Mouse (Mus musculus): ENCODE measurements around the gene Bcl2. TPM values are rescaled to one million over a fixed set of nuclear protein-coding genes. Genes with fewer than 3 reads are reported as not detected.

Bcl2 gene
- polyA plus RNA-seq, 1 experiment from 2014 or later: 19.2 TPM

GRCm38 (mm10) chr1:106707036-106707880 is 6.8 kb downstream of the Bcl2 start:
- no peak overlapping the region for H3K4me2 ChIP-seq (replicated peaks; ENCODE audit: low read depth, low read length)
- ATAC-seq (ENCODE audit: insufficient number of reproducible peaks, insufficient read depth, low FRiP score, low read depth): no peak
- no peak overlapping the region for H3K9ac ChIP-seq (replicated peaks; ENCODE audit: low read depth, low read length)
- no peaks in the 10 kb centered on the region for H3K27me3 ChIP-seq (ENCODE audit: control insufficient read depth, insufficient read depth, low read length)
- H3K36me3 ChIP-seq (ENCODE audit: control insufficient read depth, insufficient read depth, low read length): no peaks in the 10 kb centered on the region
- H3K4me3 ChIP-seq (ENCODE audit: low read depth, low read length): no peak overlapping the region
- H3K4me1 ChIP-seq (ENCODE audit: control insufficient read depth, insufficient read depth, low read length): peaks cover 14% of the 10 kb centered on the region; the same call in 1 of the 2 replicates
- H3K27ac ChIP-seq (ENCODE audit: low read length): no peak overlapping the region
- H3K9me3 ChIP-seq (ENCODE audit: control insufficient read depth, low read depth, low read length): no peaks in the 10 kb centered on the region
- 77% methylated on average over 6 of the region's 6 CpGs for WGBS

DNA sequence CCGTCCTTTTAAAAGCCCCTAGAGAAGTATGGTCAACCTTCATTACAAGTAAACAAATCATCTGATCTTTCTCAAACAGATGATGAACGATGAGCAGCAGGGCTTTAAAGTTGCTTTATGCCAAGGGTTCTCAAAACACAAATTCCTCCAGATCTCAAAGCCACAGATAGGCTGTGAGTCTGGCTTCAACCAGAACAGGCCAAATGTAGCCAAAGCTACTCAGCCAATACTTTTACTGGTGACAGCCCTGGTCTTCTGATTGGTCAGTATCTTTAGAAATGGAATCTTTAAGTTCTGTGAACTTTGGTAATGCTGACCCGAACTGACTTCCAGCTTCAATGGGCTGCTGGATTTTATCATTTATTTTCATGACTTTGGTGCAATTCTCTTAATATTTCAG is 10.9 kb downstream of the Bcl2 start:
- H3K9ac ChIP-seq (replicated peaks; ENCODE audit: low read depth, low read length): no peak overlapping the region
- no peaks in the 10 kb centered on the region for H3K27me3 ChIP-seq (ENCODE audit: control insufficient read depth, insufficient read depth, low read length)
- no peak overlapping the region for H3K27ac ChIP-seq (ENCODE audit: low read length)
- WGBS: 47% methylated on average over 3 of the region's 3 CpGs
- H3K9me3 ChIP-seq (ENCODE audit: control insufficient read depth, low read depth, low read length): no peaks in the 10 kb centered on the region
- no peaks in the 10 kb centered on the region for H3K36me3 ChIP-seq (ENCODE audit: control insufficient read depth, insufficient read depth, low read length)
- ATAC-seq (ENCODE audit: insufficient number of reproducible peaks, insufficient read depth, low FRiP score, low read depth): no peak
- H3K4me1 ChIP-seq (ENCODE audit: control insufficient read depth, insufficient read depth, low read length): no peaks in the 10 kb centered on the region
- no peak overlapping the region for H3K4me2 ChIP-seq (replicated peaks; ENCODE audit: low read depth, low read length)
- no peak overlapping the region for H3K4me3 ChIP-seq (ENCODE audit: low read depth, low read length)

GRCm38 (mm10) chr1:106702471-106703175 is 11.5 kb downstream of the Bcl2 start:
- Histone ChIP-seq H3K9ac (replicated peaks; ENCODE audit: low read depth, low read length) (no peak overlapping the region), H3K4me3 (ENCODE audit: low read depth, low read length) (no peak overlapping the region), H3K27ac (ENCODE audit: low read length) (no peak overlapping the region), H3K4me2 (replicated peaks; ENCODE audit: low read depth, low read length) (no peak overlapping the region), H3K27me3 (ENCODE audit: control insufficient read depth, insufficient read depth, low read length) (no peaks in the 10 kb centered on the region), H3K4me1 (ENCODE audit: control insufficient read depth, insufficient read depth, low read length) (no peaks in the 10 kb centered on the region), H3K36me3 (ENCODE audit: control insufficient read depth, insufficient read depth, low read length) (no peaks in the 10 kb centered on the region), H3K9me3 (ENCODE audit: control insufficient read depth, low read depth, low read length) (no peaks in the 10 kb centered on the region)
- WGBS: 48% methylated on average over 4 of the region's 4 CpGs
- no peak for ATAC-seq (ENCODE audit: insufficient number of reproducible peaks, insufficient read depth, low FRiP score, low read depth)

GRCm38 (mm10) chr1:106700520-106701114 is 13.5 kb downstream of the Bcl2 start:
- H3K9me3 ChIP-seq (ENCODE audit: control insufficient read depth, low read depth, low read length): no peaks in the 10 kb centered on the region
- 89% methylated on average over 9 of the region's 9 CpGs for WGBS
- H3K27ac ChIP-seq (ENCODE audit: low read length): no peak overlapping the region

GRCm38 (mm10) chr1:106696472-106696871 is 17.6 kb downstream of the Bcl2 start:
- Histone ChIP-seq H3K27me3 (ENCODE audit: control insufficient read depth, insufficient read depth, low read length) (no peaks in the 10 kb centered on the region), H3K27ac (ENCODE audit: low read length) (no peak overlapping the region), H3K9ac (replicated peaks; ENCODE audit: low read depth, low read length) (no peak overlapping the region), H3K4me1 (ENCODE audit: control insufficient read depth, insufficient read depth, low read length) (no peaks in the 10 kb centered on the region), H3K4me3 (ENCODE audit: low read depth, low read length) (no peak overlapping the region), H3K4me2 (replicated peaks; ENCODE audit: low read depth, low read length) (no peak overlapping the region), H3K36me3 (ENCODE audit: control insufficient read depth, insufficient read depth, low read length) (no peaks in the 10 kb centered on the region), H3K9me3 (ENCODE audit: control insufficient read depth, low read depth, low read length) (no peaks in the 10 kb centered on the region)
- WGBS: 83% methylated on average over 5 of the region's 5 CpGs
- ATAC-seq (ENCODE audit: insufficient number of reproducible peaks, insufficient read depth, low FRiP score, low read depth): no peak

More at GRCm38 (mm10) chr1:106700520-106701114, 13.5 kb downstream of the Bcl2 start:
- Histone ChIP-seq H3K4me3 (ENCODE audit: low read depth, low read length) (no peak overlapping the region), H3K4me2 (replicated peaks; ENCODE audit: low read depth, low read length) (no peak overlapping the region), H3K4me1 (ENCODE audit: control insufficient read depth, insufficient read depth, low read length) (no peaks in the 10 kb centered on the region), H3K36me3 (ENCODE audit: control insufficient read depth, insufficient read depth, low read length) (no peaks in the 10 kb centered on the region), H3K9ac (replicated peaks; ENCODE audit: low read depth, low read length) (no peak overlapping the region), H3K27me3 (ENCODE audit: control insufficient read depth, insufficient read depth, low read length) (no peaks in the 10 kb centered on the region)
- ATAC-seq (ENCODE audit: insufficient number of reproducible peaks, insufficient read depth, low FRiP score, low read depth): no peak

GRCm38 (mm10) chr1:106695649-106696048 is 18.4 kb downstream of the Bcl2 start:
- 81% methylated on average over 4 of the region's 4 CpGs for WGBS
- no peaks in the 10 kb centered on the region for H3K9me3 ChIP-seq (ENCODE audit: control insufficient read depth, low read depth, low read length)
- no peak for ATAC-seq (ENCODE audit: insufficient number of reproducible peaks, insufficient read depth, low FRiP score, low read depth)
- no peak overlapping the region for H3K4me2 ChIP-seq (replicated peaks; ENCODE audit: low read depth, low read length)
- H3K27me3 ChIP-seq (ENCODE audit: control insufficient read depth, insufficient read depth, low read length): no peaks in the 10 kb centered on the region
- H3K4me1 ChIP-seq (ENCODE audit: control insufficient read depth, insufficient read depth, low read length): no peaks in the 10 kb centered on the region
- H3K27ac ChIP-seq (ENCODE audit: low read length): no peak overlapping the region
- no peaks in the 10 kb centered on the region for H3K36me3 ChIP-seq (ENCODE audit: control insufficient read depth, insufficient read depth, low read length)
- H3K4me3 ChIP-seq (ENCODE audit: low read depth, low read length): no peak overlapping the region
- H3K9ac ChIP-seq (replicated peaks; ENCODE audit: low read depth, low read length): no peak overlapping the region

GRCm38 (mm10) chr1:106694316-106694715 is 19.8 kb downstream of the Bcl2 start:
- ATAC-seq (ENCODE audit: insufficient number of reproducible peaks, insufficient read depth, low FRiP score, low read depth): no peak
- Histone ChIP-seq H3K9me3 (ENCODE audit: control insufficient read depth, low read depth, low read length) (no peaks in the 10 kb centered on the region), H3K9ac (replicated peaks; ENCODE audit: low read depth, low read length) (no peak overlapping the region), H3K27me3 (ENCODE audit: control insufficient read depth, insufficient read depth, low read length) (no peaks in the 10 kb centered on the region), H3K36me3 (ENCODE audit: control insufficient read depth, insufficient read depth, low read length) (no peaks in the 10 kb centered on the region), H3K4me2 (replicated peaks; ENCODE audit: low read depth, low read length) (no peak overlapping the region), H3K27ac (ENCODE audit: low read length) (no peak overlapping the region), H3K4me3 (ENCODE audit: low read depth, low read length) (no peak overlapping the region), H3K4me1 (ENCODE audit: control insufficient read depth, insufficient read depth, low read length) (no peaks in the 10 kb centered on the region)
- WGBS: 69% methylated on average over 6 of the region's 6 CpGs

DNA sequence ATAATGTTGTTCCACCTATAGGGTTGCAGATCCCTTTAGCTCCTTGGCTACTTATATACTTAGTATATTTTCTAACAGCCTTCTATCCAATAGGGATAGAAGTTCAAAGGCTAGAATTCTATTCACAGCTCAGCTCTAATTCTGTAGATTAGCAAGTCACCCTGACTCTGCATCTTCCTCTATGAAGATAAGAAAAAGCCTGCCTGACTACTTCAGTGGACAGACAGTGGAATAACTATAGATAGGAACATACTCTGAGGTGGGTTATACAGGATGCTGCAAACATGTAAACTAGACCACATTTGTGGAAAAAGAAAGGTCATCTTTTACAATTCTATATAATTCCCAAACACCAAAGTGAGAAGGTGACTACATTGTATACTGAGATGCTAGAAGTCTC is 21.5 kb downstream of the Bcl2 start:
- Histone ChIP-seq H3K27ac (ENCODE audit: low read length) (no peak overlapping the region), H3K4me3 (ENCODE audit: low read depth, low read length) (no peak overlapping the region), H3K4me2 (replicated peaks; ENCODE audit: low read depth, low read length) (no peak overlapping the region), H3K9ac (replicated peaks; ENCODE audit: low read depth, low read length) (no peak overlapping the region), H3K36me3 (ENCODE audit: control insufficient read depth, insufficient read depth, low read length) (no peaks in the 10 kb centered on the region), H3K27me3 (ENCODE audit: control insufficient read depth, insufficient read depth, low read length) (no peaks in the 10 kb centered on the region), H3K4me1 (ENCODE audit: control insufficient read depth, insufficient read depth, low read length) (no peaks in the 10 kb centered on the region), H3K9me3 (ENCODE audit: control insufficient read depth, low read depth, low read length) (no peaks in the 10 kb centered on the region)
- no peak for ATAC-seq (ENCODE audit: insufficient number of reproducible peaks, insufficient read depth, low FRiP score, low read depth)

Measured in stomach, embryonic 14.5 days (tissue).